Mouse (Mus musculus): ENCODE data around the gene Osbpl8. TPM values are rescaled to one million over a fixed set of nuclear protein-coding genes. Genes with fewer than 3 reads are reported as not detected.

The Osbpl8 gene
- polyA plus RNA-seq, 1 experiment from 2014 or later, result 9.8 TPM

DNA sequence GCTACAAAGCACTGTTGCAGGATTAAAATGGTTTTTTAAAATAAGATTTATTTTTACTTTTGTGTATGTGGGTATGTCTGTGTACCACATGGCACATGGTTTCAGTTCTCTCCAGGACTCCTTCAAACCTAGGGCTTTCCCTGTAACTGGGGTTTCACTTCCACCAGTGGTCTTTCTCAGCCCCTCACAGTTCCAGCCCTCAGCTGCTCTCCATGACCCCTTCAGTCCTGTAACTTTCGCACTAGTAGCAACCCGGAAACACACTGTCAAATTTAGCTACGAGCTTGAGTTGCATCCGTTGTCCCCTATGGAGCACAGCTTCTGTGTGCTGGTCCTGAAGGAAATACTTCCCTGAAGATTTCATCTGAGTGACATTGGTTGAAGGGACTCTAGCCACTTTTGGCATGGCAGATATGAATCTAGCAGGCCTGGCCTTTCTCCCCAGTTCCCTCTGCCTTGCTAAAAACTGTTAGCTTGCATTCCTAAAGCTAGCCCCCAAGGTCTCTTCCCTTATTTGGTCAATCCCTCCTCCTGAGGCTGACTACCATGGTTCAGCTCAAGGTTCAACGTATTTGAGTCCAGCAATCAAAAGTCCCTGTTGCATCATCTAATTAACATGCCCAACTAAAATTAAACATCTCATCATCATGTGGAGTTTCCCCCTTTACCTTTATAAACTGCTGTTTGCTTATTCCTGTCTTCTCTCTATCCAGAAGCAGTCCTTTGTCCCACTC, 4.6 kb upstream of the Osbpl8 start:
- H3K27me3 ChIP-seq (ENCODE audit: control insufficient read depth, insufficient read depth, low read length), result no peaks in the 10 kb centered on the region
- 0 out of 2 replicates have a peak, but pooled peaks cover 3% of the 10 kb centered on the region for H3K4me1 ChIP-seq (ENCODE audit: control insufficient read depth, insufficient read depth, low read length)
- no peak overlapping the region for H3K4me2 ChIP-seq (replicated peaks; ENCODE audit: low read depth, low read length)
- H3K9ac ChIP-seq (replicated peaks; ENCODE audit: low read depth, low read length), result no peak overlapping the region
- H3K4me3 ChIP-seq (ENCODE audit: low read depth, low read length), result no peak overlapping the region
- H3K27ac ChIP-seq (ENCODE audit: low read length), result no peak overlapping the region
- no peaks in the 10 kb centered on the region for H3K9me3 ChIP-seq (ENCODE audit: control insufficient read depth, low read depth, low read length)
- no peaks in the 10 kb centered on the region for H3K36me3 ChIP-seq (ENCODE audit: control insufficient read depth, insufficient read depth, low read length)
- ATAC-seq (ENCODE audit: insufficient number of reproducible peaks, insufficient read depth, low FRiP score, low read depth), result no peak
- WGBS, result 71% methylated on average over 5 of the region's 5 CpGs

DNA sequence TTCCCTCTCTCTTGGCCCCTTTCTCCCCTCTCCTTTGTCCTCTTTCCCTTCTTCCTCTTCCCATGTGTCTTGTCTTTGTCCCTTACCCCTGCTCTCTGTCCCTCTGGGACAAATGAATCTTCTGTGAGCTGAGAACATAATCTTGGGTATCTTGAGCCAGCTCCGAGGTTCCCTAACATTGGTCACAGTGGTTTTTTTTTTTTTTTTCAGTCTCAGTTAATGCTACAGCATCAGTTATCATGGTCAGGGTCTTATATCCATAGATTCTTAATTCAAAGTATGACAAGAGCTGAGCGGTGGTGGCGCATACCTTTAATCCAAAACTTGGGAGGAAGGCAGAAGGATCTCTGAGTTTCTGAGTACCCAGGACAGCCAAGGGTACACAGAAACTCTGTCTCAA, 4.0 kb upstream of the Osbpl8 start:
- Histone ChIP-seq H3K4me1 (ENCODE audit: control insufficient read depth, insufficient read depth, low read length) (0 out of 2 replicates have a peak, but pooled peaks cover 3% of the 10 kb centered on the region), H3K4me3 (ENCODE audit: low read depth, low read length) (no peak overlapping the region), H3K9ac (replicated peaks; ENCODE audit: low read depth, low read length) (no peak overlapping the region), H3K36me3 (ENCODE audit: control insufficient read depth, insufficient read depth, low read length) (no peaks in the 10 kb centered on the region), H3K27ac (ENCODE audit: low read length) (no peak overlapping the region), H3K9me3 (ENCODE audit: control insufficient read depth, low read depth, low read length) (no peaks in the 10 kb centered on the region), H3K27me3 (ENCODE audit: control insufficient read depth, insufficient read depth, low read length) (no peaks in the 10 kb centered on the region), H3K4me2 (replicated peaks; ENCODE audit: low read depth, low read length) (no peak overlapping the region)
- WGBS, result 91% methylated on average over 3 of the region's 3 CpGs
- ATAC-seq (ENCODE audit: insufficient number of reproducible peaks, insufficient read depth, low FRiP score, low read depth), result no peak

DNA sequence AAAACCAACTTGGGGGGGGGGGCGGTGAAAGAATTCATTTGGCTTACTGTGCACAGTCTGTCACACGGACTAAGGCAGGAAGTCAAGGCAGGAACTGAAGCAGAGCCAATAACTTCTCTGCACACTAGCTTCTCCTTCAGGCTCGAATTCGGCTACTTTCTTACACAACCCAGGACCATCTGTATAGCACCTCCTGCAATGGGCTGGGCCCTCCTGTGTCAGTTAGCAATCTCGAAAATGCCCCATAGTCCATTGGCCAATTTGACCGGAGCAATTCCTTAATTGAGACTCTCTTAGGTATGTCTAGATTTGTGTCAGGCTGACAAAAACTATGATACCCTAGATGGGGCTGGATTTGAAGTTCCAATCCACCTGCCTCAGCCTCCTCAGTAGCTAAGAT, 3.2 kb upstream of the Osbpl8 start:
- Histone ChIP-seq H3K4me1 (ENCODE audit: control insufficient read depth, insufficient read depth, low read length) (0 out of 2 replicates have a peak, but pooled peaks cover 5% of the 10 kb centered on the region), H3K27ac (ENCODE audit: low read length) (no peak overlapping the region), H3K9ac (replicated peaks; ENCODE audit: low read depth, low read length) (no peak overlapping the region), H3K27me3 (ENCODE audit: control insufficient read depth, insufficient read depth, low read length) (no peaks in the 10 kb centered on the region), H3K36me3 (ENCODE audit: control insufficient read depth, insufficient read depth, low read length) (no peaks in the 10 kb centered on the region), H3K9me3 (ENCODE audit: control insufficient read depth, low read depth, low read length) (no peaks in the 10 kb centered on the region), H3K4me2 (replicated peaks; ENCODE audit: low read depth, low read length) (no peak overlapping the region), H3K4me3 (ENCODE audit: low read depth, low read length) (no peak overlapping the region)
- 91% methylated on average over 6 of the region's 6 CpGs for WGBS
- ATAC-seq (ENCODE audit: insufficient number of reproducible peaks, insufficient read depth, low FRiP score, low read depth), result no peak

DNA sequence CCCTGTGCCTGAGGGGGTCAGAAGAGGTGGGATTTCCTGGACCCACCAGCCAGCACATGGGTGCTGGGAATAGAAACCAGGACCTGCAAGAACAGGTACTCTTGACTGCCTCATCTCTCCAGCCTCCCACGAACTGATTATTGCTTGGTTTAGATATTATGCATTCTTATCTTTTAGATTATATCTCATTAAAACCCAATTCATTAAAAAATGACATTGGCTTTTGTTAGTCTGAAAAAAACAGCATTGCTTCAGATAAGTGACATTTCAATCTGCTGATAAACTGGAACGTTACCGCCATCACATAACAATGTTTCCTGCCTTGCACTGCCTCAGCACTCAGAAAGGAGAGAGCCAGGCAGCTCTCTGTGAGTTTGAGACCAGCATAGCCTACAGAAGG, 1.5 kb upstream of the Osbpl8 start:
- H3K27ac ChIP-seq (ENCODE audit: low read length), result no peak overlapping the region
- 71% methylated on average over 3 of the region's 3 CpGs for WGBS
- H3K4me3 ChIP-seq (ENCODE audit: low read depth, low read length), result no peak overlapping the region
- H3K36me3 ChIP-seq (ENCODE audit: control insufficient read depth, insufficient read depth, low read length), result no peaks in the 10 kb centered on the region
- H3K27me3 ChIP-seq (ENCODE audit: control insufficient read depth, insufficient read depth, low read length), result no peaks in the 10 kb centered on the region
- H3K4me1 ChIP-seq (ENCODE audit: control insufficient read depth, insufficient read depth, low read length), result 0 out of 2 replicates have a peak, but pooled peaks cover 5% of the 10 kb centered on the region
- ATAC-seq (ENCODE audit: insufficient number of reproducible peaks, insufficient read depth, low FRiP score, low read depth), result no peak
- H3K4me2 ChIP-seq (replicated peaks; ENCODE audit: low read depth, low read length), result no peak overlapping the region
- no peak overlapping the region for H3K9ac ChIP-seq (replicated peaks; ENCODE audit: low read depth, low read length)
- no peaks in the 10 kb centered on the region for H3K9me3 ChIP-seq (ENCODE audit: control insufficient read depth, low read depth, low read length)

DNA sequence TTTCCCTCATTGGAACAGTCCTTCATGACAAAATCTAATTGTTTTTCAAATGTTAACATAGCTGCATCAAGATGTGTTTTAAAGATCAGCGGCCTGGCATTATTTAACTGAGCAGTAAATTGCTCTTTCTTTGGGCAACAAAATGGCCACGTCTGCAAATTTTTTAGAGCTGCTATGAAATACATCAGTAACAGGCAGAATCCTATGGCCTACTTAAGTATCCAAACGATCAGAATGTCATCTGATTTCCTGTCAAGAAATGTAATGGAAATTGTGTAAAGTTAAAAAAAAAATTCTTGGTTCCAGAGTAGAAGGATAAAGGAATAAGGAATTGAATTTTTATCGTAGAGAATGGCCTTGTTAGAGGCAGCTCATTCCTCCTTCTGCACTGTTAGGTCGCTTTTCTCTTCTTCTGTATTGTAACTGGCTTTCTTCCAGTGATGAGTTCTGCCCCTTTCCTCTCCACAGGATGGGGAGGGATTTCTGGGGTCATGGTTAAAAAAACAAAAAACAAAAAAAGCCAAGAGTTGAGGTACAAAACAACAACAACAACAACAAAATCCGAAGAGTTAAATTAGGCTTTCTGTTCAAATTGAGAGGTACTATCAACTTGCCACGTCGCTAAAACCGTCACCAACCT, 831 bp upstream of the Osbpl8 start:
- 31% methylated on average over 9 of the region's 9 CpGs for WGBS
- Histone ChIP-seq H3K36me3 (ENCODE audit: control insufficient read depth, insufficient read depth, low read length) (no peaks in the 10 kb centered on the region), H3K27ac (ENCODE audit: low read length) (peak overlapping the region; percentile 73; the same call in 1 of the 2 replicates), H3K4me2 (replicated peaks; ENCODE audit: low read depth, low read length) (peak overlapping the region; percentile 60), H3K27me3 (ENCODE audit: control insufficient read depth, insufficient read depth, low read length) (no peaks in the 10 kb centered on the region), H3K4me3 (ENCODE audit: low read depth, low read length) (peak overlapping the region; percentile 89), H3K9ac (replicated peaks; ENCODE audit: low read depth, low read length) (peak overlapping the region; percentile 91; the same call in 1 of the 2 replicates), H3K9me3 (ENCODE audit: control insufficient read depth, low read depth, low read length) (no peaks in the 10 kb centered on the region), H3K4me1 (ENCODE audit: control insufficient read depth, insufficient read depth, low read length) (0 out of 2 replicates have a peak, but pooled peaks cover 5% of the 10 kb centered on the region)
- ATAC-seq (ENCODE audit: insufficient number of reproducible peaks, insufficient read depth, low FRiP score, low read depth), result no peak

DNA sequence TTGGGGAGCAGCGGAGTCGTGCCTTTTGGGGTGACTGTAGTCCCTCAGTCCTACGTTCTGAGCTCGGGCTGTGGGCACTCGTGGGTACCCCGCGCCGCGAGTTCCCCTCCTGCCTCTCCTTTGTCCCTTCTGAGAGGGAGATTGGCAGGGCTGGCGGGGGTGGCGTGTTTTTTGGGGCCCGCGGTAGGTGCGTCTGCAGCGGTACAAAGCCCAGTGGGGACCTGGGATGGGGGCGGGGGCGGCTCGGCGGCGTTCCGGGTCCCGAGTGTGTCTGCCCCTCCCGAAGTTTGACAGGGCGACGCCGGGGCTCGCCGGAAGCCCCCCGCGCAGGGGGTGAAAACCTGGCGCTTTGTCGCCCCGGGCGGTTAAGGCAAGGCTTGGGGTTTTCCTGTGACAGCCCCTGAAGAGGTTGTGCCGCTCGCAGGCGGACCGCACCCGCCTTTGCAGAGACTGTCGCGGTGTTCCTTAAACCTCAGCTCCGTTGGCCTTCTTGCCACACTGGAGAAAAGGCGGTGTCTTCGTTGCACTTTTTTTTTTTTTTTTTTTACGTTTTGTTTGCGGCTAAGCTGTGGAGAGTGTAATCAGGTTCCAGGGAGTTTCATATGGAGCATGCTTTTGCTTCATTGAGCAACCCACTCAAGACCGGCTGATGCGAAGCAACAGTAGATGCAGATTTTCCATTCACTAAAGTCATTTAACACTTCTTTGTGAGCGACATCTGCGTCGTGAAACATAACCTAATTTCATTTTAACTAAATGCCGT, 848 bp downstream of the Osbpl8 start:
- Histone ChIP-seq H3K9me3 (ENCODE audit: control insufficient read depth, low read depth, low read length) (no peaks in the 10 kb centered on the region), H3K4me2 (replicated peaks; ENCODE audit: low read depth, low read length) (peak overlapping the region; percentile 77), H3K27ac (ENCODE audit: low read length) (peak overlapping the region; percentile 78), H3K27me3 (ENCODE audit: control insufficient read depth, insufficient read depth, low read length) (no peaks in the 10 kb centered on the region), H3K4me1 (ENCODE audit: control insufficient read depth, insufficient read depth, low read length) (0 out of 2 replicates have a peak, but pooled peaks cover 5% of the 10 kb centered on the region), H3K36me3 (ENCODE audit: control insufficient read depth, insufficient read depth, low read length) (no peaks in the 10 kb centered on the region), H3K4me3 (ENCODE audit: low read depth, low read length) (peak overlapping the region; percentile 89), H3K9ac (replicated peaks; ENCODE audit: low read depth, low read length) (peak overlapping the region; percentile 91)
- under 1% methylated on average over 52 of the region's 52 CpGs for WGBS
- peak; percentile 3; the same call in 1 of the 2 replicates for ATAC-seq (ENCODE audit: insufficient number of reproducible peaks, insufficient read depth, low FRiP score, low read depth)

DNA sequence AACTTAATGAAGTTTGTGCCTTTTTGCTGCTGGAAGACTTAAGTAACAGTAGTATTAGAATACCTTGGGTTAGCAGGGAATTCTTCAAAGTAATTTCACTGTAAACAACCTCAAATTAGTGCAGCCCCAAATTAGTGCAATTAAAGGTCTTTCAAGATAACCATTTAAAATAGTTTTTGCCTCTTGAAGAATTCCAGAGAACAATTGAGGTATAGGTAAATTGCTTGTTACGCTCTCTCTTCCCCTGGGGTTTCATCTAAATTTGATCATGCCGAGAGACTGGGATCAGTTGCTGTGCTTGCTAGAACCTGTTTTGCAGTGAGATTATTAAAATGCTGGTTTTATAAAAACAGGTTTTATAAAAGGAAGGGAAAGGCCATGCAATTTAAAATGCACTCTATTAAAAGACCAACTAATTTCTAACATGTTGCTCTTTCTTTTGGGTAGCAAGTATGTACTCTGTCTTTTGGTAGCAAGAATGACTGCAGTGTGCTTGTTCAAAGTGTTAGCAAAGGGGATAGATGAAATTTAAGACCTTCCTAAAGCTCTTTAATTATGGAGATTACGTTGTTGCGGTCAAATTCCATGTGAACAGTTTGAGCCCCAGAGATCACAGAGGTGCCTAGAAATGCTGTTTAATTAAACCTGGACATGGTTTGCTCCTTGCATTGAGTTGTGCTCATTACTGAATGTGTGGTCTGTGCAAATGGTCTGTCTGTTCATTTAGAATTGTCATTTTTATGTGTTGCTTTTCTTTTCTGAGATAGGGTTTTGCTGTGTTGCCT, 1.7 kb downstream of the Osbpl8 start:
- Histone ChIP-seq H3K9ac (replicated peaks; ENCODE audit: low read depth, low read length) (peak overlapping the region; percentile 91; the same call in 1 of the 2 replicates), H3K27me3 (ENCODE audit: control insufficient read depth, insufficient read depth, low read length) (no peaks in the 10 kb centered on the region), H3K27ac (ENCODE audit: low read length) (no peak overlapping the region), H3K4me2 (replicated peaks; ENCODE audit: low read depth, low read length) (peak overlapping the region; percentile 77), H3K9me3 (ENCODE audit: control insufficient read depth, low read depth, low read length) (no peaks in the 10 kb centered on the region), H3K36me3 (ENCODE audit: control insufficient read depth, insufficient read depth, low read length) (no peaks in the 10 kb centered on the region), H3K4me1 (ENCODE audit: control insufficient read depth, insufficient read depth, low read length) (0 out of 2 replicates have a peak, but pooled peaks cover 5% of the 10 kb centered on the region), H3K4me3 (ENCODE audit: low read depth, low read length) (peak overlapping the region; percentile 89)
- 67% methylated on average over 4 of the region's 4 CpGs for WGBS
- ATAC-seq (ENCODE audit: insufficient number of reproducible peaks, insufficient read depth, low FRiP score, low read depth), result no peak

DNA sequence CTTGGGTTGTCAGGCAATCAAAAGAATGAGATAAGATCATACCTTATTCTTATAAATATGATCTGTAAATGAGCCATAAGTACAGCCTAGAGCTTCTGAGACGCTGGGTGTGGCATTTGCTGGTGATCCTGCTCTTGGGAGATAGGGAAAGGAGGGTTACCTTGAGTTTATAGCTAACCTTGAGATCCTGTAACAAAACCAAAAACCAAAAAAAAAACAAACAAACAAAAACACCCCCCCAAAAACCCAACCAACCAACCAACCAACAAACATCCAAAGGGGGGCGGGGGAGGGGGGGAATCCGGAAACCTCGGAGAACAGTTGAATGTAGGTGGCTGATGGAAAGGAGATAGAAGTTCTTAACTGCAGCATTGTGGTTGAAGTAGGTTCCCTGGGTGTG, 2.9 kb downstream of the Osbpl8 start:
- 90% methylated on average over 4 of the region's 4 CpGs for WGBS
- H3K4me1 ChIP-seq (ENCODE audit: control insufficient read depth, insufficient read depth, low read length), result 0 out of 2 replicates have a peak, but pooled peaks cover 5% of the 10 kb centered on the region

More for the DNA sequence above, 2.9 kb downstream of the Osbpl8 start:
- no peaks in the 10 kb centered on the region for H3K36me3 ChIP-seq (ENCODE audit: control insufficient read depth, insufficient read depth, low read length)
- no peak overlapping the region for H3K9ac ChIP-seq (replicated peaks; ENCODE audit: low read depth, low read length)
- H3K27ac ChIP-seq (ENCODE audit: low read length), result no peak overlapping the region
- no peaks in the 10 kb centered on the region for H3K9me3 ChIP-seq (ENCODE audit: control insufficient read depth, low read depth, low read length)
- H3K4me3 ChIP-seq (ENCODE audit: low read depth, low read length), result no peak overlapping the region
- H3K27me3 ChIP-seq (ENCODE audit: control insufficient read depth, insufficient read depth, low read length), result no peaks in the 10 kb centered on the region
- ATAC-seq (ENCODE audit: insufficient number of reproducible peaks, insufficient read depth, low FRiP score, low read depth), result no peak
- no peak overlapping the region for H3K4me2 ChIP-seq (replicated peaks; ENCODE audit: low read depth, low read length)
